Mouse (Mus musculus): ENCODE data around the gene Eml6. TPM values are rescaled to one million over a fixed set of nuclear protein-coding genes. Genes with fewer than 3 reads are reported as not detected.

The Eml6 gene
- polyA plus RNA-seq (2016; fragmentation: Nextera tagmentation; extraction: Ambion mirVana): 0.39 and 0.42 TPM in 2 replicates

- Histone ChIP-seq H3K4me3 (peak within 1 kb of the TSS; percentile 67), H3K27me3 (replicated peaks; ENCODE audit: low read depth, poor library complexity, severe bottlenecking) (peaks cover 33% of the 10 kb centered on the region), H3K27ac (replicated peaks) (peak within 1 kb of the TSS; percentile 83), H3K9me3 (no peaks in the 10 kb centered on the region), H3K4me1 (peaks cover 15% of the 10 kb centered on the region), H3K36me3 (replicated peaks) (no peaks in the 10 kb centered on the region)
- DNase-seq (ENCODE audit: low spot score): peak; percentile 96
- WGBS: under 1% methylated on average over 39 of the region's 39 CpGs
Measured at GRCm38 (mm10) chr11:30025835-30026472, at the start of gene Eml6. Gene Eml6 (minus strand): TSS chr11:30026033.

- WGBS: 53% methylated on average over 8 of the region's 8 CpGs
Measured at GRCm38 (mm10) chr11:30057299-30057698, 31.5 kb upstream of the Eml6 start.

GRCm38 (mm10) chr11:30025144-30025543, 689 bp downstream of the Eml6 start:
- H3K27me3 ChIP-seq (replicated peaks; ENCODE audit: low read depth, poor library complexity, severe bottlenecking): peaks cover 33% of the 10 kb centered on the region
- H3K27ac ChIP-seq (replicated peaks): no peak overlapping the region
- peaks cover 15% of the 10 kb centered on the region for H3K4me1 ChIP-seq
- H3K36me3 ChIP-seq (replicated peaks): no peaks in the 10 kb centered on the region
- peak overlapping the region; percentile 67 for H3K4me3 ChIP-seq
- 7% methylated on average over 4 of the region's 4 CpGs for WGBS
- no peaks in the 10 kb centered on the region for H3K9me3 ChIP-seq
- DNase-seq (ENCODE audit: low spot score): no peak

More at GRCm38 (mm10) chr11:30057299-30057698, 31.5 kb upstream of the Eml6 start:
- Histone ChIP-seq H3K4me3 (no peak overlapping the region), H3K9me3 (no peaks in the 10 kb centered on the region), H3K27ac (replicated peaks) (no peak overlapping the region), H3K36me3 (replicated peaks) (no peaks in the 10 kb centered on the region), H3K27me3 (replicated peaks; ENCODE audit: low read depth, poor library complexity, severe bottlenecking) (no peaks in the 10 kb centered on the region), H3K4me1 (no peaks in the 10 kb centered on the region)
- DNase-seq (ENCODE audit: low spot score): peak; percentile 29

- Histone ChIP-seq H3K27ac (replicated peaks) (no peak overlapping the region), H3K27me3 (replicated peaks; ENCODE audit: low read depth, poor library complexity, severe bottlenecking) (peaks cover 33% of the 10 kb centered on the region), H3K36me3 (replicated peaks) (no peaks in the 10 kb centered on the region), H3K9me3 (no peaks in the 10 kb centered on the region), H3K4me3 (peak overlapping the region; percentile 67), H3K4me1 (peaks cover 15% of the 10 kb centered on the region)
- DNase-seq (ENCODE audit: low spot score): peak; percentile 62
- WGBS: under 1% methylated on average over 57 of the region's 57 CpGs
Measured at GRCm38 (mm10) chr11:30024261-30025071, 1.4 kb downstream of the Eml6 start.

GRCm38 (mm10) chr11:29986257-29986656, 39.6 kb downstream of the Eml6 start:
- Histone ChIP-seq H3K9me3 (no peaks in the 10 kb centered on the region), H3K4me1 (no peaks in the 10 kb centered on the region), H3K4me3 (no peak overlapping the region), H3K27me3 (replicated peaks; ENCODE audit: low read depth, poor library complexity, severe bottlenecking) (no peaks in the 10 kb centered on the region), H3K36me3 (replicated peaks) (no peaks in the 10 kb centered on the region), H3K27ac (replicated peaks) (no peak overlapping the region)
- 73% methylated on average over 2 of the region's 2 CpGs for WGBS
- DNase-seq (ENCODE audit: low spot score): no peak

- 86% methylated on average over 1 of the region's 1 CpGs for WGBS
- Histone ChIP-seq H3K36me3 (replicated peaks) (no peaks in the 10 kb centered on the region), H3K27me3 (replicated peaks; ENCODE audit: low read depth, poor library complexity, severe bottlenecking) (no peaks in the 10 kb centered on the region), H3K4me3 (no peak overlapping the region), H3K4me1 (no peaks in the 10 kb centered on the region), H3K27ac (replicated peaks) (no peak overlapping the region), H3K9me3 (no peaks in the 10 kb centered on the region)
- no peak for DNase-seq (ENCODE audit: low spot score)
Measured at GRCm38 (mm10) chr11:29968874-29969273, 57.0 kb downstream of the Eml6 start.

- Histone ChIP-seq H3K27ac (replicated peaks) (no peak overlapping the region), H3K36me3 (replicated peaks) (no peaks in the 10 kb centered on the region), H3K9me3 (no peaks in the 10 kb centered on the region), H3K27me3 (replicated peaks; ENCODE audit: low read depth, poor library complexity, severe bottlenecking) (no peaks in the 10 kb centered on the region), H3K4me3 (no peak overlapping the region), H3K4me1 (no peaks in the 10 kb centered on the region)
- 90% methylated on average over 5 of the region's 5 CpGs for WGBS
- no peak for DNase-seq (ENCODE audit: low spot score)
Measured at GRCm38 (mm10) chr11:29959366-29959765, 66.5 kb downstream of the Eml6 start.

- H3K4me3 ChIP-seq: no peak overlapping the region
- H3K9me3 ChIP-seq: no peaks in the 10 kb centered on the region; the same call in 1 of the 2 replicates
- peaks cover 3% of the 10 kb centered on the region; the same call in 1 of the 2 replicates for H3K4me1 ChIP-seq
- H3K27ac ChIP-seq (replicated peaks): no peak overlapping the region
- no peaks in the 10 kb centered on the region for H3K36me3 ChIP-seq (replicated peaks)
- WGBS: 80% methylated on average over 3 of the region's 3 CpGs
- H3K27me3 ChIP-seq (replicated peaks; ENCODE audit: low read depth, poor library complexity, severe bottlenecking): no peaks in the 10 kb centered on the region
- no peak for DNase-seq (ENCODE audit: low spot score)
Measured at GRCm38 (mm10) chr11:29944661-29945060, 81.2 kb downstream of the Eml6 start.

- Histone ChIP-seq H3K36me3 (replicated peaks) (no peaks in the 10 kb centered on the region), H3K9me3 (no peaks in the 10 kb centered on the region), H3K4me3 (no peak overlapping the region), H3K27me3 (replicated peaks; ENCODE audit: low read depth, poor library complexity, severe bottlenecking) (no peaks in the 10 kb centered on the region), H3K4me1 (no peaks in the 10 kb centered on the region), H3K27ac (replicated peaks) (no peak overlapping the region)
- no peak for DNase-seq (ENCODE audit: low spot score)
- WGBS: 87% methylated on average over 2 of the region's 2 CpGs
Measured at GRCm38 (mm10) chr11:29924332-29924731, 101.5 kb downstream of the Eml6 start.

GRCm38 (mm10) chr11:29923851-29924250, 102.0 kb downstream of the Eml6 start:
- no peaks in the 10 kb centered on the region for H3K27me3 ChIP-seq (replicated peaks; ENCODE audit: low read depth, poor library complexity, severe bottlenecking)
- H3K4me1 ChIP-seq: no peaks in the 10 kb centered on the region
- H3K36me3 ChIP-seq (replicated peaks): no peaks in the 10 kb centered on the region
- WGBS: 91% methylated on average over 1 of the region's 1 CpGs
- no peaks in the 10 kb centered on the region for H3K9me3 ChIP-seq
- no peak overlapping the region for H3K4me3 ChIP-seq
- H3K27ac ChIP-seq (replicated peaks): no peak overlapping the region
- no peak for DNase-seq (ENCODE audit: low spot score)

GRCm38 (mm10) chr11:29913180-29913579, 112.7 kb downstream of the Eml6 start:
- no peaks in the 10 kb centered on the region for H3K4me1 ChIP-seq

GRCm38 (mm10) chr11:29909330-29909729, 116.5 kb downstream of the Eml6 start:
- Histone ChIP-seq H3K27ac (replicated peaks) (no peak overlapping the region), H3K9me3 (no peaks in the 10 kb centered on the region), H3K4me3 (no peak overlapping the region), H3K4me1 (no peaks in the 10 kb centered on the region), H3K36me3 (replicated peaks) (no peaks in the 10 kb centered on the region), H3K27me3 (replicated peaks; ENCODE audit: low read depth, poor library complexity, severe bottlenecking) (no peaks in the 10 kb centered on the region)
- no peak for DNase-seq (ENCODE audit: low spot score)

More at GRCm38 (mm10) chr11:29913180-29913579, 112.7 kb downstream of the Eml6 start:
- 84% methylated on average over 4 of the region's 4 CpGs for WGBS
- no peaks in the 10 kb centered on the region for H3K36me3 ChIP-seq (replicated peaks)
- no peaks in the 10 kb centered on the region for H3K9me3 ChIP-seq
- no peaks in the 10 kb centered on the region for H3K27me3 ChIP-seq (replicated peaks; ENCODE audit: low read depth, poor library complexity, severe bottlenecking)
- H3K27ac ChIP-seq (replicated peaks): no peak overlapping the region
- H3K4me3 ChIP-seq: no peak overlapping the region
- DNase-seq (ENCODE audit: low spot score): no peak

GRCm38 (mm10) chr11:29885160-29885559, 140.7 kb downstream of the Eml6 start:
- no peak overlapping the region for H3K27ac ChIP-seq (replicated peaks)
- WGBS: 16% methylated on average over 1 of the region's 1 CpGs
- peak; percentile 54 for DNase-seq (ENCODE audit: low spot score)
- H3K9me3 ChIP-seq: no peaks in the 10 kb centered on the region
- H3K4me3 ChIP-seq: no peak overlapping the region
- H3K36me3 ChIP-seq (replicated peaks): no peaks in the 10 kb centered on the region
- H3K4me1 ChIP-seq: peaks cover 3% of the 10 kb centered on the region; the same call in 1 of the 2 replicates
- H3K27me3 ChIP-seq (replicated peaks; ENCODE audit: low read depth, poor library complexity, severe bottlenecking): no peaks in the 10 kb centered on the region
